Mouse (Mus musculus) liver, embryonic 14.5 days (tissue): Measurements from ENCODE around the gene Rnf166.

Experiments
- CTCF ChIP-seq: IDR thresholded peaks from 2 replicates; pipeline ENCODE4 v1.5.1; 2016; ENCODE audit warnings: antibody characterized with exemption, low read depth, control low read depth
- EP300 ChIP-seq: IDR thresholded peaks from 2 replicates; pipeline ENCODE4 v1.6.1; 2016; ENCODE audit warnings: antibody characterized with exemption, low read depth

DNA sequence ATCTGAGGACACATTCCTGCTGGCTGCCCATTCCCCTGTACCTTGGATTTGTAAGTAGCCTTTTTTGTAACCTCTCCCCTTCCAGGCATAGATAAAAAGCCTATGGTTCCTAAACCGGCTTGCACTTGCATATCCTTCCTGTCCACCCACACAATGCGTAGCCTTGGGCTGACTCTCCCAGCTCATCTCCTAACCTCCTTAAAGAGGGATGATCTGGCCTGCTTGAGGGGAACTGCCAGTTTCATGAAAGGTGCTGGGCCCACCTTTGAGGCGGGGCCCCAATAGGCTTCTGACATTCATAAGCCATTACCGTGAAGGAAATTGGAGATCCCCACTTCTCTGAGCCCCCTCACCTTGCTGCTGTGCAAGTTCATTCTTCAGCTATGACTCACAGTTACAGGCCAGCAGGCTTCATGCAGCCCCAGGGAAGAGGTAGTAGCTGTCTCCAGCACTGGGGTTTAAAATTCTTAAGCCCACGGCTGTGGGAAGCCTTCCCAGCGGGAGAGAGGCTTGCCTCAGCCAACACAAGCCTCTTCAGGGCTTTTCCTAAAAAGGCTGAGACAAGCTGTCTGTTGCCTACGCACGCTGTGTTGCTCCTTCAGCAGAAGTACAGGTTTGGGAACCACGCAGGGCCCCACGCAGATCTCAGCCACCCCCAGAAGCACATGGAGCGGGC, 14.3 kb downstream of the Rnf166 start:
- TF ChIP-seq CTCF: no peak
- no peak for TF ChIP-seq EP300
